Mouse (Mus musculus): Measurements from ENCODE around the gene Siglec1. TPM values are rescaled to one million over a fixed set of nuclear protein-coding genes. Genes with fewer than 3 reads are reported as not detected.
A peak's percentile ranks its signal among the peaks of the same experiment; 100 is the strongest.
"Not testable (repeated sequence)": the region's sequence is repeated elsewhere in the genome, so short reads cannot be mapped to it uniquely, and the experiment has no call there.

Gene Siglec1
- polyA plus RNA-seq, 1 experiment from 2014 or later = 0.51 TPM

DNA sequence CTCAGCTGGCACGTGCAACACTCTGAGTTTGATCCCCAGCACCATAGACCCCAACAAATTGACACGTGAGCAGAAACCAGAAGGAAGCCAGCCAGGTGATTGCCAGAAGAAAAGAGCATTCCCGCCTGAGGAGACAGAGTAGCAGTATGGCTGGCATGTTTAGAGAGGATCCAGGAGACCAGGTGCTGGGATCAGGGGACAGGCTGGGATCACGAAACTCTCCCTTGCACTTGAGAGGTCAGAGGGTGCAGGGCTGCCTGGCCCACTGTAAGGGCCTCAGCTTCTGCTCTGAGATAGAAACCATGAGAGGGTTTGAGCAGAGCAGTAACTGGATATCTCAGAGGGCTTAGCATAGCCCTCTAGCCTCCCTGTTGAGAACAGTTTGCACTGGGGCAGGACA, 18.5 kb upstream of the Siglec1 start:
- H3K27me3 ChIP-seq (ENCODE audit: control insufficient read depth, insufficient read depth, low read length); H3K4me3 ChIP-seq (replicated peaks; ENCODE audit: low read depth, low read length); H3K4me1 ChIP-seq (ENCODE audit: control insufficient read depth, insufficient read depth, low read length); H3K9me3 ChIP-seq (ENCODE audit: control insufficient read depth, low read length); H3K36me3 ChIP-seq (ENCODE audit: control insufficient read depth, insufficient read depth, low read length); H3K27ac ChIP-seq (replicated peaks; ENCODE audit: low read depth, low read length); H3K4me2 ChIP-seq (ENCODE audit: low read length); ATAC-seq (ENCODE audit: low FRiP score, low TSS enrichment); DNase-seq; H3K9ac ChIP-seq (replicated peaks; ENCODE audit: low read length): not testable (repeated sequence)
- 71% methylated on average over 4 of the region's 4 CpGs for WGBS

DNA sequence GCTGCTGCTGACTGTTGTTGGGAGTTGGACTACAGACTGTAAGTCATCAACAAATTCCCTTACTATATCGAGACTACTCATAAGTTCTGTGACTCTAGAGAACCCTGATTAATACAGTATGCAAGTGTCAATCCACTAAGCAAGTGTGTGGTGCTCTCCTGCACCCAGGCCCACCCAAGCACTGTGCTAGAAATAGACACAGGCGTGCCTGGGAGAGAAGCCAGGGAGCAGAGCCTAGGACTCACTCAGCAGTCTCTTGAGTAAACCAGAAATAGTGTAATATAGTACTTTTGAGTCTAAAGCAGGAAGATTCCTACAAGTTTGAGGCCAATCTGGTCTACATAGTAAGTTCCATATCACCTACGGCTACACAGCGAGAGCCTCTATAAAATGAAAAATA, 17.5 kb upstream of the Siglec1 start:
- no peak overlapping the region for H3K4me2 ChIP-seq (ENCODE audit: low read length)
- no peaks in the 10 kb centered on the region for H3K27me3 ChIP-seq (ENCODE audit: control insufficient read depth, insufficient read depth, low read length)
- no peaks in the 10 kb centered on the region for H3K9me3 ChIP-seq (ENCODE audit: control insufficient read depth, low read length)
- H3K9ac ChIP-seq (replicated peaks; ENCODE audit: low read length) = no peak overlapping the region
- no peaks in the 10 kb centered on the region for H3K36me3 ChIP-seq (ENCODE audit: control insufficient read depth, insufficient read depth, low read length)
- ATAC-seq (ENCODE audit: low FRiP score, low TSS enrichment) (no peak), DNase-seq (no peak)
- H3K4me3 ChIP-seq (replicated peaks; ENCODE audit: low read depth, low read length) = no peak overlapping the region
- 92% methylated on average over 4 of the region's 4 CpGs for WGBS
- H3K4me1 ChIP-seq (ENCODE audit: control insufficient read depth, insufficient read depth, low read length) = no peaks in the 10 kb centered on the region
- H3K27ac ChIP-seq (replicated peaks; ENCODE audit: low read depth, low read length) = no peak overlapping the region

DNA sequence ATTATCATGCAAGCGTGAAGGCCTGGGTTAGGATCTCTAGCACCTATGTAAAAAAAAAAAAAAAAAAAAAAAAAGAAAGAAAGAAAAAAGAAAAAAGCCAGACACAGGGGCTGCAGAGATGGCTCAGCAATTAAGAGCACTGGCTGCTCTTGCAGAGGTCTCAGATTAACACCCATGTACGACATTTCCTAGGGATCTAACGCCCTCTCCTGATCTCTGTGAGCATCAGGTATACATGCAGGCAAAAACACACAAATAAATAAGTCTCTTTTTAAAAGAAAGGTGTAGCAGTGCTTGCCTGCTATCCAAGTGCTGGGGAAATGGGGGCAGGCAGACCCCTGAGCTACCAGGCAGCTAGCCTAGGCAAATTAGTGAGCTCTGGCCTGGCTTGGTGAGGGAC, 15.0 kb upstream of the Siglec1 start:
- no peak for ATAC-seq (ENCODE audit: low FRiP score, low TSS enrichment)
- Histone ChIP-seq H3K9ac (replicated peaks; ENCODE audit: low read length) (no peak overlapping the region), H3K4me1 (ENCODE audit: control insufficient read depth, insufficient read depth, low read length) (no peaks in the 10 kb centered on the region), H3K27me3 (ENCODE audit: control insufficient read depth, insufficient read depth, low read length) (no peaks in the 10 kb centered on the region), H3K9me3 (ENCODE audit: control insufficient read depth, low read length) (no peaks in the 10 kb centered on the region), H3K27ac (replicated peaks; ENCODE audit: low read depth, low read length) (no peak overlapping the region), H3K4me2 (ENCODE audit: low read length) (no peak overlapping the region), H3K36me3 (ENCODE audit: control insufficient read depth, insufficient read depth, low read length) (no peaks in the 10 kb centered on the region), H3K4me3 (replicated peaks; ENCODE audit: low read depth, low read length) (no peak overlapping the region)
- DNase-seq = no peak
- 64% methylated on average over 3 of the region's 3 CpGs for WGBS

DNA sequence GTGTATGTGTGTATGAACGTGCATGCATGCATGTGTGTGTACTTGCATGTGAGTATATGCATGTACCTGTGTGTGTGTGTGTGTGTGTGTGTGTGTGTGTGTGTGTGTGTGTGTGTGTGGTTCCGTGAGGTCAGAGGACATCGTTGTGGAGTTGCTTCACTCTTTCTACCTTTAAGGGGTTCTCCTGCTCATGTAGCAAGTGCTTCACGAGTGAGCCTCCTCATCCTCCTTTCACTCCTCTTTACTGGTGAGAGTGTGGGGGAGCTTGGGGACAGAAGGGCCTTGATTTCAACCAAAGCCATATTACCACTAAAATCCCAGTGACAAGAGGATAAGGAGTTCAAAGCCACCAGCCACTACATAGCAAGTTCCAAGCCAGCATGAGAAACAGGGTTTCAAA, 10.5 kb upstream of the Siglec1 start:
- H3K27ac ChIP-seq (replicated peaks; ENCODE audit: low read depth, low read length) = no peak overlapping the region
- H3K9me3 ChIP-seq (ENCODE audit: control insufficient read depth, low read length) = no peaks in the 10 kb centered on the region
- no peaks in the 10 kb centered on the region for H3K27me3 ChIP-seq (ENCODE audit: control insufficient read depth, insufficient read depth, low read length)
- WGBS = 89% methylated on average over 4 of the region's 4 CpGs
- no peak for ATAC-seq (ENCODE audit: low FRiP score, low TSS enrichment)
- no peaks in the 10 kb centered on the region for H3K4me1 ChIP-seq (ENCODE audit: control insufficient read depth, insufficient read depth, low read length)
- no peak overlapping the region for H3K4me2 ChIP-seq (ENCODE audit: low read length)
- no peak for DNase-seq
- no peak overlapping the region for H3K9ac ChIP-seq (replicated peaks; ENCODE audit: low read length)
- H3K4me3 ChIP-seq (replicated peaks; ENCODE audit: low read depth, low read length) = no peak overlapping the region
- H3K36me3 ChIP-seq (ENCODE audit: control insufficient read depth, insufficient read depth, low read length) = no peaks in the 10 kb centered on the region

DNA sequence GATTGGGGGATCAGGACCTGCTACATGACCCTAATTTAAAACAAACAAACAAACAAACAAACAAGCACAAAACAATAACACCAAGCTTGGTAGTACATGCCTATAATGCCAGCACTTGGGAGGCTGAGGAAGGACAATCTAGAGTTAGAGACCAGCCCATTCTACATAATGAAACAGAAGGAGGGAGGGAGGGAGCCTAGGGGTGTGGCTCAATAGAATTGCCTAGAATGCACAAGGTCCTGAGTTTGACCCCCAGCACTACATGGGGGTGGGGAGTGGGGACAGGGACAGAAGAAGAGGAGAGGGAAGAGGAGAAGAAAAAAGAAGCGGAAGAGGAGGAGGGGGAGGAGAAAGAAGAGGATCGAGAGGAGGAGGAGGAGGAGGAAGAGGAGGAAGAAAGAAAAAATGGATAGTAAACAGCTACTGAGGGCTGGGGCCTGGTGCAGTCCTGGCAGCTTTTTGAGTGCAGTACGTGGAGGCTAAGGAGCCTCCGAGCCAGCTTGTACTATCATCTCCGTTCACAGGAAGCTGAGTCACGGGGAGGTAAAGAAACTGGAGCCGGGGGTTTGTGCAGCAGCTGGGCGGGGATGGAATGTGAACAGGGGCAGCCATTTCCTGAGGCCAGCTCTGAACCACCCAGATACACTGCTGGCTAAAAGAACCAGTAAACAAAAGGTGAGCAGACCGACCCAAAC, 9.7 kb upstream of the Siglec1 start:
- Histone ChIP-seq H3K9ac (replicated peaks; ENCODE audit: low read length) (no peak overlapping the region), H3K4me2 (ENCODE audit: low read length) (no peak overlapping the region), H3K9me3 (ENCODE audit: control insufficient read depth, low read length) (no peaks in the 10 kb centered on the region), H3K27me3 (ENCODE audit: control insufficient read depth, insufficient read depth, low read length) (no peaks in the 10 kb centered on the region), H3K27ac (replicated peaks; ENCODE audit: low read depth, low read length) (no peak overlapping the region), H3K4me1 (ENCODE audit: control insufficient read depth, insufficient read depth, low read length) (no peaks in the 10 kb centered on the region), H3K36me3 (ENCODE audit: control insufficient read depth, insufficient read depth, low read length) (no peaks in the 10 kb centered on the region), H3K4me3 (replicated peaks; ENCODE audit: low read depth, low read length) (no peak overlapping the region)
- DNase-seq = peak; percentile 29
- no peak for ATAC-seq (ENCODE audit: low FRiP score, low TSS enrichment)
- 23% methylated on average over 9 of the region's 9 CpGs for WGBS

DNA sequence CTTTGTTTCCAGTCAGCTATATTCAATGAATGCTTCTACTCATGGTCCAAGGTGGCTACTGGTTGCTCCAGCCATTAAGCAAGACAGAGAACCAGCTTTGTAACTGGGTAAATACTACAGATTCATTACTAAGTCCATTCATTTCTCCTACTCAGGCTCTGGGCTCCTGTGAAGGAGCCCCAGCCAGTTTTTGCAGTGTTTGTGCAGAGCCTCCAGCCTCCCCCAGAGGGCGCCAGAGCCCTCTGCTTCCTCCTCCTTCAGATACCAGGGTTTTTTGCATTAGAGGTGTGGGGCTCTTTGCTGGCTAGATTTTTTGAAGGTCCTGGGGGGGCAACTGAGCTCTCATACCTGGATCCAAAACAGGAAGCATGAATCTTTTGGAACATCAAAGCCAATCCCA, 8.3 kb upstream of the Siglec1 start:
- H3K9ac ChIP-seq (replicated peaks; ENCODE audit: low read length) = no peak overlapping the region
- WGBS = 0% methylated on average over 1 of the region's 1 CpGs
- no peak overlapping the region for H3K27ac ChIP-seq (replicated peaks; ENCODE audit: low read depth, low read length)
- H3K27me3 ChIP-seq (ENCODE audit: control insufficient read depth, insufficient read depth, low read length) = no peaks in the 10 kb centered on the region
- no peaks in the 10 kb centered on the region for H3K36me3 ChIP-seq (ENCODE audit: control insufficient read depth, insufficient read depth, low read length)
- no peaks in the 10 kb centered on the region for H3K9me3 ChIP-seq (ENCODE audit: control insufficient read depth, low read length)
- peak; percentile 87 for DNase-seq
- no peak overlapping the region for H3K4me2 ChIP-seq (ENCODE audit: low read length)
- H3K4me3 ChIP-seq (replicated peaks; ENCODE audit: low read depth, low read length) = no peak overlapping the region
- no peak for ATAC-seq (ENCODE audit: low FRiP score, low TSS enrichment)
- H3K4me1 ChIP-seq (ENCODE audit: control insufficient read depth, insufficient read depth, low read length) = no peaks in the 10 kb centered on the region

DNA sequence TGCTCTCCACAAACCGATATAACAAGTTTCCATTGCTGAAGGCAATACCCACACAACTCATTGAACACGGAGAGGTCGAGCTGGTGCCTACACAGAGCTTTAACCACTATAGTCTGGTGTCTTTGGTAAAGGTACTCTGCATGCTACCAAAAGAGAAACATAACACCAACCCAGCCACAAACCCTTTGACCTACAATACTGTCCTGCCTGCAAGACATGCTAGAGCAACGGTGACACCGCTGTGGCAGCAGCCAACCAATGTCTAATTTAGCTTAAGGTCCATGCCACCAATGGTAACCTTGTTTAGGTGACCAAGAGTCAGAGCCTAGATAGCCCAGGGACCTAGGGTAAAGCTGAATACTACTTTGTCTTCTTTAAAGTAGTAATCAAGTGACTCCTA, 7.0 kb upstream of the Siglec1 start:
- no peak for ATAC-seq (ENCODE audit: low FRiP score, low TSS enrichment)
- Histone ChIP-seq H3K9ac (replicated peaks; ENCODE audit: low read length) (no peak overlapping the region), H3K27ac (replicated peaks; ENCODE audit: low read depth, low read length) (no peak overlapping the region), H3K27me3 (ENCODE audit: control insufficient read depth, insufficient read depth, low read length) (no peaks in the 10 kb centered on the region), H3K9me3 (ENCODE audit: control insufficient read depth, low read length) (no peaks in the 10 kb centered on the region), H3K4me3 (replicated peaks; ENCODE audit: low read depth, low read length) (no peak overlapping the region), H3K4me2 (ENCODE audit: low read length) (no peak overlapping the region), H3K36me3 (ENCODE audit: control insufficient read depth, insufficient read depth, low read length) (no peaks in the 10 kb centered on the region), H3K4me1 (ENCODE audit: control insufficient read depth, insufficient read depth, low read length) (no peaks in the 10 kb centered on the region)
- DNase-seq = no peak
- WGBS = 89% methylated on average over 5 of the region's 5 CpGs

DNA sequence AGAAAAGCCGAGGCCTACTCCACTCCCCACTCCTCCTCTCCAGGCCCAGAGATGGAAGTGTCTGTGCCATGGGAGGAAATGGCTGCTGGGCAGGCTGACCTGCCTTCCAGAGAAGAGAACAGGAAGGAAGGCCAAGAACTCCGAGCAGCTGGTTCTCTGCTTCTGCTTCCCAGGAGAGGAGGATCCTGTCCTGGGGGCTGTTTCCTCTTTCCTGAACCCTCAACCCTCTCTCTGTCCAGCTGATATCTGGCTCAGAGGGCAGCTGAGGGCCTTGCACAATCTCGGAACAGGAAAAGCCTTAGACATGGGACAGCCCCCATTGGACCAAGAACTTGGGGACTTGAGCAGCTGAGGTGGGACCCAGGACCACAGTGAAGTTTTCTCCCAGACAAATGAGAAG, 4.3 kb upstream of the Siglec1 start:
- no peak overlapping the region for H3K9ac ChIP-seq (replicated peaks; ENCODE audit: low read length)
- H3K9me3 ChIP-seq (ENCODE audit: control insufficient read depth, low read length) = no peaks in the 10 kb centered on the region
- no peak overlapping the region for H3K27ac ChIP-seq (replicated peaks; ENCODE audit: low read depth, low read length)
- no peak overlapping the region for H3K4me3 ChIP-seq (replicated peaks; ENCODE audit: low read depth, low read length)
- no peaks in the 10 kb centered on the region for H3K27me3 ChIP-seq (ENCODE audit: control insufficient read depth, insufficient read depth, low read length)
- ATAC-seq (ENCODE audit: low FRiP score, low TSS enrichment) (no peak), DNase-seq (no peak)
- no peak overlapping the region for H3K4me2 ChIP-seq (ENCODE audit: low read length)
- H3K4me1 ChIP-seq (ENCODE audit: control insufficient read depth, insufficient read depth, low read length) = no peaks in the 10 kb centered on the region
- no peaks in the 10 kb centered on the region for H3K36me3 ChIP-seq (ENCODE audit: control insufficient read depth, insufficient read depth, low read length)
- 84% methylated on average over 3 of the region's 3 CpGs for WGBS

DNA sequence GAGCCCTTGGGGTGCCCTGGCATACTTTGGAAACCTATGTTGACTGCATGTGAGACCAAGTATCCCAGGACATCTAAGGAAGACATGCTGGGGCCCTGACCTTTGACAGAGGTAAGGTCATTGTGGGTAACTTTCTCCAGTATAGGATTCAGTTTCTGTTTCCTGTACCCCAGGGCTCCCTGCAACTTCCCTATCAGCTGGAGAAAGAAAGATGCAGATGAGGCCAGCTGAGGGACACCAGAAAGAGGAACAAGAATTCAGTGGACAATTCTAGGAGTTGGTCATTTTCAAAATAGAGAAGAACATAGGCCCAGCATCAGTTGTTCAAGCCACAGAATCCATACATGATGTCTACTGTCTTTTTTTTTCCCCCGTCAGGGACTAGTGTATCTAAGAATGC, 3.1 kb upstream of the Siglec1 start:
- Histone ChIP-seq H3K27me3 (ENCODE audit: control insufficient read depth, insufficient read depth, low read length) (no peaks in the 10 kb centered on the region), H3K4me3 (replicated peaks; ENCODE audit: low read depth, low read length) (no peak overlapping the region), H3K4me1 (ENCODE audit: control insufficient read depth, insufficient read depth, low read length) (no peaks in the 10 kb centered on the region), H3K27ac (replicated peaks; ENCODE audit: low read depth, low read length) (no peak overlapping the region), H3K36me3 (ENCODE audit: control insufficient read depth, insufficient read depth, low read length) (no peaks in the 10 kb centered on the region), H3K4me2 (ENCODE audit: low read length) (no peak overlapping the region), H3K9me3 (ENCODE audit: control insufficient read depth, low read length) (no peaks in the 10 kb centered on the region), H3K9ac (replicated peaks; ENCODE audit: low read length) (no peak overlapping the region)
- DNase-seq (no peak), ATAC-seq (ENCODE audit: low FRiP score, low TSS enrichment) (no peak)
- WGBS = 96% methylated on average over 1 of the region's 1 CpGs

All from midbrain, embryonic 14.5 days (tissue).